Mouse (Mus musculus) adrenal gland, postnatal 14 days (tissue): ENCODE data around the gene Acer3. TPM values are rescaled to one million over a fixed set of nuclear protein-coding genes. Genes with fewer than 3 reads are reported as not detected.

ENCODE experiments used
- total RNA-seq: library from RNA; stranded (reverse); gene quantifications from 2 replicates; pipeline ENCODE4 v1.2.3, GENCODE M21; 2021

Acer3 gene
- total RNA-seq, 1 experiment from 2014 or later = 16.6 TPM

Other genes with a start within 250 kb of the Acer3 start
- 58.6 and 86.2 TPM in 2 replicates for gene Myo7a, start 201.7 kb downstream of the Acer3 start, total RNA-seq
- 2.1 and 2.4 TPM in 2 replicates for gene Omp, start 175.7 kb downstream of the Acer3 start, total RNA-seq
- 6.2 and 9.8 TPM in 2 replicates for gene Capn5, start 142.9 kb downstream of the Acer3 start, total RNA-seq
- 5.6 and 8.5 TPM in 2 replicates for gene B3gnt6, start 121.7 kb downstream of the Acer3 start, total RNA-seq
- gene Tsku, start 40.1 kb upstream of the Acer3 start, total RNA-seq = 12.3 and 13.2 TPM in 2 replicates
- gene Gucy2d, start 119.2 kb upstream of the Acer3 start, total RNA-seq = not detected in 2 replicates
- 14.0 and 18.4 TPM in 2 replicates for gene Lrrc32, start 168.1 kb upstream of the Acer3 start, total RNA-seq